Mouse (Mus musculus): ENCODE measurements around the gene Arhgap24.
A peak's percentile ranks its signal among the peaks of the same experiment; 100 is the strongest.

Arhgap24 gene

GRCm38 (mm10) chr5:102481215-102482211 is at the start of gene Arhgap24:
Gene Arhgap24 (plus strand): TSS chr5:102481391.
- peak; percentile 85 for DNase-seq

GRCm38 (mm10) chr5:102434182-102434581 is 47.0 kb upstream of the Arhgap24 start:
- no peak for DNase-seq

- no peak for DNase-seq
Observed at GRCm38 (mm10) chr5:102436581-102436980, 44.6 kb upstream of the Arhgap24 start.

DNA sequence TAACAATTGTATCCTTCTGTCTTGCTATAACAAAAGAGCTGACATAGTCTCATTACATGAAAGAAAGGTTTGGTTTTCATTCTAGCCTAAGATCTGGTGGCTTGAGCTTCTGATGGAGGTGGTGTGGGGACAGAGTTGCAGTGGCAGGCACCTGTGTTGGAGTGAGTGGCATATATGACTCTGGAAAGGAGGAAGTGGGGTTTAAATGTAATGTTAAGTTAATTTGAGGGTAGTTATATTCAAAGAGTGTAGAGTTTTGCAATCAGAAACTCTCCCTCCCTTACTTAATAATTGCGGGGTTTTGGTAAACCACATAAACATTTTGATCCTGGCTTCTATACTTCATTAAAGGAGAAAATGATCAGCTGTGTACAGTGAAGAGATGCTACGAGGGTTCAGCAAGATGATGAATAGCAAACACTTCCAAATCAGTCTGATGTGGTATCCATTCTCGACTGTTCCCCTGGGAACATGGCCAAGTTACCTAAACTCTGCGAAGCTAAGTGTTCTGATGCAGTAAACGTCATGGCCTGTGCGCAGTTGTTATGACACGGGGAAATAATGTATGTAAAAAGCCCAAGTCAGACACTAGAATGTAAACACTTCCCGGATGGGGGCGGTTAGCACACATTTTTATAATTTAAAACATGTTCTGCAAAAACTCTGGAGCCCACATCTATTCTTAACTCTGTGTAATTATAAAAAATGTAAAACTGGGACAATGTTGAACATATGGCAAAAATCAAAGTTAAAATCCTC is 41.9 kb upstream of the Arhgap24 start:
- no peak for DNase-seq

- DNase-seq = no peak
Observed at GRCm38 (mm10) chr5:102447436-102447835, 33.8 kb upstream of the Arhgap24 start.

GRCm38 (mm10) chr5:102450897-102451296 is 30.3 kb upstream of the Arhgap24 start:
- DNase-seq = no peak

DNA sequence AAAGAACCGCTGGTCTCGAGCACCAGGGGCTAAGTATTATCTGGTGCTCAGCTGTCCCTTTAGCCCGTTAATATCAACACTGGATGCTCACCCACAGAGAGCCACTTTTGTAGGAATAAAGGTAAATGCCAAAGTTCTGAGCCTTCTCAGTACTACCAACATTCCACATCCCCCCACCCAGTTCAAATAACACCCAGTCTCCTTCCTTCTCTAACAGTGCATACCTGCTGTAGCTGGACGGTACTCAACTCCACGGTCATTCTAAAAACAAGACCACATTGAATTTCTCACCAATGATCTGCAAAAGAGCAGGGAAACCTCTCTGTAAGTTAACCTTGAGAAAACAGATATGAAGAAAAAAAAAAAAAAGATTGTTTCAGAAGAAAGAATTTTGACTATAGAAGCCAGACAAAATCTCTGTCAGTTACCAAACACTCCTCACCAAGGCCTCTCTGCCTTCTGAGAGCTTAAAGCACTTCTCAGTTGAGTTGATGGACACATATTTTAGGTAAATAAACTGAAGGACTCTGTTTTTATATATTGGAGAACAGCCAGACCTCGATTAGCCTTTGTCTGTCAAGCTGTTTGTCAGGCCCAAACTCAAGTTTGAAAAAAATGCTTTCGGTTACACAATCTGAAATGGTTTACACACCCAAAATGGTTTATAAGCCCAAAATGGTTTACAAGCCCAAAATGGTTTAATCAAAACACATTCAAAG is 29.0 kb upstream of the Arhgap24 start:
- DNase-seq = no peak

GRCm38 (mm10) chr5:102453324-102453723 is 27.9 kb upstream of the Arhgap24 start:
- DNase-seq = no peak

GRCm38 (mm10) chr5:102455247-102455646 is 25.9 kb upstream of the Arhgap24 start:
- no peak for DNase-seq

DNA sequence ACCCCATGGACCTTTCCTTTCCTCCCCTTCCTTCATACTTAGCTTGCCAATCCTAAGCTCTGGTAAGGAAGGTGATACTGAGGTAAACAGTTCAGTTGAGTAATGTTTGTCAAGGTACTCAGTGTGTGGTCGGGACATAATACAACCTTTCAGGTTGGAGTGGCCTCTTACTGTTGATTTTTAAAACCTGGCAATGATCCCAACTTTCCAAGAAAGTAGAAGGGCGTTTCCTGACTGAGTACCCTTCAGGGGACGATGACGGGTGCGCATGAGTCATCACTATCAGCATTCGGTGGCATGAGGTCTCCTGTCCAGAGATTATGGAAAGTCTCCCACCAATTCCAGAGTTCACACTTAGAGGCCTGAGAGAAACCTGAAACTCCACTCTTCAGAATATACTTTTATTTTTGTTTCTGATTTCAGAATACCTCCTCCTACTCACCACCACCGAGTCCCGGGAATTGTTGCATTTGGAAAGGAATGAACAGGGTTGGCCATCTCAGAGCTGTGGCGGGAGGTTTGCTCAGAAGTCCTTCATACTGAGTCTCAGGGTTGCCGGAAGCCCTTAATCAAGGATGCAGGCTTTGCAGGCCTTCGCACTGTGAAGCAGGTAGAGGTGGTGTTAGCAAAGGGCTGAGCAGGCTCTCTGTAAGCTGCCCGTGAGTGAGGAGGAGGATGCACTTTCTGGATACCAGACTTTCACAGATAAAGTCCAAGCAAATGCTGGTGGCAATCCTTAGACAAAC is 20.6 kb upstream of the Arhgap24 start:
- DNase-seq = no peak

- no peak for DNase-seq
Observed at GRCm38 (mm10) chr5:102462948-102463347, 18.2 kb upstream of the Arhgap24 start.

DNA sequence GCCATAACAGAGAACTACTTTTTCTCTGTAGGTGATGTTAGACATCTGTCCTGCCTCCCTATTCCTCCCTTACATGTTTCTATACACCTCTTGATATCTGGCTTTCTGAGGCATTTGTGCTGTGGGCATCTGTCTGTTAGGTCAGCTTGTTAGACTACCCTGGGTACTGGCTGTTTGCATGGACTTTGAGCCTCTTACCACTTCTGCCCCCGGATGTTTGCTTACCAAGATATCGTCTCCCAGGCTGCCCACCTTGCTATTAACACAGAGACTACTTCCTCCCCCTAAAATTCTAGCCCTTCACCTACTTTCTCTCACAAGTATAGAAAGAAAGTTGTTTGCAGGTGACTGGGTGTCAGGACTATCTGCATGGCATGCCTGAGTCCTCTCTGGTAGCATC is 15.8 kb upstream of the Arhgap24 start:
- no peak for DNase-seq

- DNase-seq = no peak
Observed at GRCm38 (mm10) chr5:102468292-102468691, 12.9 kb upstream of the Arhgap24 start.

DNA sequence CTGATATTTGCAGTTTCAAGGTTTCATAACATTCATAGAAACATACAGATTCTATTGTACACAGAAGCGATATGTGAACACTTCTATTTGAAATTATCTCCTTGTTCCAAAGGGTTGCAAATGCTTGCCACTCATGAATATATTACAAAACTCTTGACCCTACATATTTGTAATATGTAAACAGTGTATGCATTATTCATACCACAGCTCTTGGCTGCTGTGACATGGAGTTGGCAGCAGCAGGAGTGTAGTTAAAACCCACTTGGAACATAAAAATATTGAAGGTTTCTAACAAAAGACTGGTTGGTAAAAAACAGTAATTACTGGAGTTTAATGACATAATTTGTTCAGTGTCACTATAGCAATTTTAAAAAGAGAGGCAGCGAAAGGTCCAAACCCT is 10.9 kb upstream of the Arhgap24 start:
- no peak for DNase-seq

- DNase-seq = no peak
Observed at GRCm38 (mm10) chr5:102478076-102478475, 3.1 kb upstream of the Arhgap24 start.

- no peak for DNase-seq
Observed at GRCm38 (mm10) chr5:102483285-102483975, 2.2 kb downstream of the Arhgap24 start.

DNA sequence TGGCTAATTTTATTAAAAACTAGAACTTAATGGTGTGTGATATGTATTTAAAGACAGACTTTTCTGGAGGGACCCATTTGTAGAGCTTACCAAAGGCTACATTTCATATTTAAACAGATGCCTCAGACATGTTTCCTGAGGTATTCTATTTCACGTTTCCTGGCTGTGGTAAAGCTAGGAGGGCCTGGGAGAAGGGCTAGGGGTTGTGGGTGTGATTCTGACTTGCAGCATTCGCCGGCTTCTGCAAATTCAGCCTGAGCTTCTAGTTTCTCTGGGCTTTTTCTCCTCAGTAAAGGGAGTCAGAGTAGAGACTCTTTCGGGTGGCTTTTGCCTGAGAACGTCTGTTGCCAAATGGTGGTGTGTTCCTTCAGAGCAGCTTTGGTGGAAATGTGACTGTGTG is 10.4 kb downstream of the Arhgap24 start:
- no peak for DNase-seq

GRCm38 (mm10) chr5:102492152-102492551 is 11.0 kb downstream of the Arhgap24 start:
- DNase-seq = no peak

GRCm38 (mm10) chr5:102494827-102495226 is 13.6 kb downstream of the Arhgap24 start:
- DNase-seq = no peak

- DNase-seq = peak; percentile 74 to 82
Observed at GRCm38 (mm10) chr5:102497205-102497604, 16.0 kb downstream of the Arhgap24 start.

GRCm38 (mm10) chr5:102498747-102499146 is 17.6 kb downstream of the Arhgap24 start:
- peak; percentile 66 to 69 for DNase-seq

GRCm38 (mm10) chr5:102502333-102502732 is 21.1 kb downstream of the Arhgap24 start:
- DNase-seq = peak in 1 of 2 experiments; percentile 15
